Mouse (Mus musculus): ENCODE results near the gene Upk3bl.

- no peak for TF ChIP-seq GATA1 (IDR thresholded peaks at IDR 0.05; ENCODE audit: low read length)
- TF ChIP-seq TAL1 (IDR thresholded peaks at IDR 0.05; ENCODE audit: low read length): no peak
These were observed 2.8 kb downstream of the Upk3bl start for GRCm38 (mm10) chr5:136057085-136057484.
